Mouse (Mus musculus) MEL (cell line): ENCODE data around the gene Mafb. TPM values are rescaled to one million over a fixed set of nuclear protein-coding genes. Genes with fewer than 3 reads are reported as not detected.

Experiments
- DNase-seq: peaks from one replicate; pipeline ENCODE4 v3.0.0; 2011; ENCODE audit warnings: low read depth, low spot score
- H3K27ac ChIP-seq: 2 replicates; pipeline ENCODE4 v1.5.1; 2012; ENCODE audit warnings: low read depth, mild to moderate bottlenecking, control low read depth, low read length, moderate library complexity; ENCODE audit not compliant: control insufficient read depth
- H3K27me3 ChIP-seq, 2 experiments: fragments of 150-350 bp in 1 of 2; sonication (generic) in 1 of 2; 2 replicates each; pipeline ENCODE4 v1.6.1; 2012; ENCODE audit warnings: low read length in 2 of 2, mild to moderate bottlenecking in 2 of 2, improper control_type of control experiment in 1 of 2, moderate library complexity in 1 of 2; ENCODE audit not compliant: insufficient read depth in 2 of 2, control insufficient read depth in 1 of 2
- H3K36me3 ChIP-seq, 2 experiments: 2 replicates each; pipeline ENCODE4 v1.6.1; 2012 to 2014; ENCODE audit warnings: low read length in 2 of 2, improper control_type of control experiment in 1 of 2, inconsistent platforms in 1 of 2, mild to moderate bottlenecking in 1 of 2; ENCODE audit not compliant: insufficient read depth in 2 of 2, control insufficient read depth in 1 of 2
- H3K4me1 ChIP-seq, 2 experiments: fragments of 150-350 bp in 1 of 2; sonication (generic) in 1 of 2; 2 replicates each; pipeline ENCODE4 v1.6.1; 2012; ENCODE audit warnings: low read length in 2 of 2, improper control_type of control experiment in 1 of 2, mild to moderate bottlenecking in 1 of 2; ENCODE audit not compliant: insufficient read depth in 2 of 2, control insufficient read depth in 1 of 2
- H3K4me3 ChIP-seq, 2 experiments: fragments of 150-350 bp in 1 of 2; sonication (generic) in 1 of 2; 2 replicates each; pipeline ENCODE4 v1.5.1; 2012; ENCODE audit warnings: low read depth in 2 of 2, low read length in 2 of 2, mild to moderate bottlenecking in 2 of 2, moderate library complexity in 2 of 2, control low read depth in 1 of 2, improper control_type of control experiment in 1 of 2; ENCODE audit not compliant: control insufficient read depth in 1 of 2, insufficient read depth in 1 of 2
- H3K79me2 ChIP-seq: 2 replicates; pipeline ENCODE4 v1.6.1; 2012; ENCODE audit warnings: mild to moderate bottlenecking, low read length, moderate library complexity; ENCODE audit not compliant: control insufficient read depth, poor library complexity, insufficient read depth
- H3K9ac ChIP-seq: 2 replicates; pipeline ENCODE4 v1.6.1; 2012; ENCODE audit warnings: low read depth, mild to moderate bottlenecking, control low read depth, low read length, moderate library complexity; ENCODE audit not compliant: control insufficient read depth, poor library complexity, severe bottlenecking
- H3K9me3 ChIP-seq: fragments of 150-350 bp; sonication (generic); replicated peaks from 2 replicates; pipeline ENCODE4 v1.6.1; 2012; ENCODE audit warnings: mild to moderate bottlenecking, low read length, improper control_type of control experiment, moderate library complexity; ENCODE audit not compliant: insufficient read depth
- BHLHE40 ChIP-seq: IDR thresholded peaks from 2 replicates; pipeline ENCODE4 v1.6.1; 2012; ENCODE audit warnings: low read depth, mild to moderate bottlenecking, inconsistent platforms, low read length, improper control_type of control experiment, borderline replicate concordance
- CHD2 ChIP-seq: IDR thresholded peaks from 2 replicates; pipeline ENCODE4 v1.6.1; 2011; ENCODE audit warnings: low read length, improper control_type of control experiment
- CTCF ChIP-seq, 3 experiments: IDR thresholded peaks in 2 of 3; conservative IDR thresholded peaks in 1 of 3; 2 replicates each; pipeline ENCODE4 v1.5.1; 2011 to 2012; ENCODE audit warnings: low read length in 3 of 3, low read depth in 2 of 3, mild to moderate bottlenecking in 2 of 3, improper control_type of control experiment in 1 of 3, inconsistent platforms in 1 of 3, mixed read lengths in 1 of 3, moderate library complexity in 1 of 3; ENCODE audit not compliant: control insufficient read depth in 1 of 3, insufficient read depth in 1 of 3, poor library complexity in 1 of 3, severe bottlenecking in 1 of 3
- ETS1 ChIP-seq: IDR thresholded peaks from 2 replicates; pipeline ENCODE4 v1.6.1; 2012; ENCODE audit warnings: low read depth, mild to moderate bottlenecking, inconsistent platforms, low read length, improper control_type of control experiment, moderate library complexity
- JUND ChIP-seq: IDR thresholded peaks from 2 replicates; pipeline ENCODE4 v1.6.1; 2011; ENCODE audit warnings: low read depth, mild to moderate bottlenecking, improper control_type of control experiment, low read length
- KAT2A ChIP-seq: conservative IDR thresholded peaks from 2 replicates; pipeline ENCODE4 v1.6.1; 2012; ENCODE audit warnings: low read depth, low read length, improper control_type of control experiment, inconsistent platforms
- MEF2A ChIP-seq: IDR thresholded peaks from 2 replicates; pipeline ENCODE4 v1.6.1; 2014; ENCODE audit warnings: low read depth, mild to moderate bottlenecking, inconsistent platforms, low read length, improper control_type of control experiment; ENCODE audit not compliant: poor library complexity, insufficient replicate concordance, severe bottlenecking; ENCODE audit errors: extremely low read depth
- MYB ChIP-seq: IDR thresholded peaks from 2 replicates; pipeline ENCODE4 v1.6.1; 2011; ENCODE audit warnings: mild to moderate bottlenecking, low read depth, low read length, improper control_type of control experiment
- NRF1 ChIP-seq: IDR thresholded peaks from 2 replicates; pipeline ENCODE4 v1.6.1; 2014; ENCODE audit warnings: low read depth, mild to moderate bottlenecking, inconsistent platforms, low read length, improper control_type of control experiment, moderate library complexity; ENCODE audit not compliant: poor library complexity, insufficient read depth, severe bottlenecking
- RAD21 ChIP-seq: IDR thresholded peaks from 2 replicates; pipeline ENCODE4 v1.6.1; 2011; ENCODE audit warnings: mild to moderate bottlenecking, low read depth, low read length, improper control_type of control experiment
- UBTF ChIP-seq: IDR thresholded peaks from 2 replicates; pipeline ENCODE4 v1.6.1; 2012; ENCODE audit warnings: low read depth, mild to moderate bottlenecking, inconsistent platforms, low read length, improper control_type of control experiment, moderate library complexity, borderline replicate concordance; ENCODE audit not compliant: insufficient read depth
- USF1 ChIP-seq: IDR thresholded peaks from 2 replicates; pipeline ENCODE4 v1.6.1; 2014; ENCODE audit warnings: low read depth, mild to moderate bottlenecking, inconsistent platforms, low read length, improper control_type of control experiment, moderate library complexity
- polyA plus RNA-seq, 2 experiments: library from polyadenylated mRNA; stranded (reverse) in 1 of 2; unstranded in 1 of 2; fragments of >175 nt in 1 of 2; fragments of >200 nt in 1 of 2; gene quantifications; 2 replicates each; pipeline versions ENCODE4 v1.2.1 to v1.2.4; 2012; ENCODE audit warnings: low replicate concordance in 2 of 2, low read depth in 1 of 2; ENCODE audit not compliant: insufficient read length in 2 of 2, insufficient read depth in 1 of 2, missing spikeins in 1 of 2
- total RNA-seq: library from RNA; depleted of rRNA; stranded (reverse); fragments of 300-350 nt; gene quantifications from 2 replicates; pipeline ENCODE4 v1.2.3, GENCODE M21; 2012

Mafb gene
- total and polyA plus RNA-seq, 3 experiments = not detected

DNA sequence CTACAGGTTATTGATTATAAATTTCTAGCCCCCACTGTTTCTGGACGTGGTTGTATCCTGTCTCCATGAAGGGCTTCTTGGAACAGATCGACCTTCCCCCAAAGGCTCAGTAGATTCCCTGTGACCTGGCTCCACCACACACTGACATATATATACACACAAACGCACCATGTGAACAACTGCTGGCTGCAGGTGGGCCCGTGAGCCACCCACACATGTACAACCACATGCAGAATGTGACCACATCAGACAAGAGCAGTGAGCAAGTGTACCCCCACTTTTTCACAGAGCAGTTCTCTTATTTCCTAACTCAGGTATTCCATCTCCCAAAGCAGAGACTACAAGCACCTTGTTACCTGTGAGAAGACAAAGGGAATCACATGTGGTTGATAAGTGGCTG is 39.1 kb downstream of the Mafb start:
- no peaks in the 10 kb centered on the region for H3K36me3 ChIP-seq
- no peaks in the 10 kb centered on the region for H3K79me2 ChIP-seq
- no peaks in the 10 kb centered on the region for H3K9me3 ChIP-seq
- no peaks in the 10 kb centered on the region for H3K4me1 ChIP-seq
- no peaks in the 10 kb centered on the region for H3K27me3 ChIP-seq
- no peak overlapping the region for H3K4me3 ChIP-seq
- TF ChIP-seq RAD21 = no peak
- no peak for TF ChIP-seq CHD2
- TF ChIP-seq MYB = no peak
- no peak overlapping the region for H3K27ac ChIP-seq
- H3K9ac ChIP-seq = no peak overlapping the region
- no peak for DNase-seq

DNA sequence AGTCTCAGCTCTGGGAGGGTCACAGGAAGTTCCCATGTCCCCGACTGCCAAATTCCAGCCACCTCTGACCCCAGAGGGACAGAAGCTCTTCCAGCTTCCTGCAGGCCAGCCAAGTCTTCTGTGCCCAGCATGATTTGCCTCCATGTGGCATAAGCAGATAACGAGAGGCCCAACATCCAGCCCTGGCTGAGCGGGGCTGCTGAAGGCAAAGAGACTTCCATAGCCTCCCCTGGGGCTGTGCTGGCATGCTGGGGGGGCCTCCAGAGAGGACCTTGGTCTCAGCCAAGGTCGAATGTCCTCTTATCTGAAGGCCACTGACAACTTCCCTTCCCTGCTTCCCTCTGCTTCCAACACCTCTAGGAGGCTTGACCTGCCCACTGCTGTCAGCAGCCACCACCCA is 39.7 kb downstream of the Mafb start:
- DNase-seq = no peak
- H3K79me2 ChIP-seq = no peaks in the 10 kb centered on the region
- no peak overlapping the region for H3K4me3 ChIP-seq
- no peaks in the 10 kb centered on the region for H3K4me1 ChIP-seq
- no peaks in the 10 kb centered on the region for H3K36me3 ChIP-seq
- no peaks in the 10 kb centered on the region for H3K27me3 ChIP-seq
- no peak overlapping the region for H3K9ac ChIP-seq
- no peaks in the 10 kb centered on the region for H3K9me3 ChIP-seq
- H3K27ac ChIP-seq = no peak overlapping the region
- TF ChIP-seq USF1 = no peak
- no peak for TF ChIP-seq UBTF
- no peak for TF ChIP-seq NRF1
- no peak for TF ChIP-seq MEF2A

DNA sequence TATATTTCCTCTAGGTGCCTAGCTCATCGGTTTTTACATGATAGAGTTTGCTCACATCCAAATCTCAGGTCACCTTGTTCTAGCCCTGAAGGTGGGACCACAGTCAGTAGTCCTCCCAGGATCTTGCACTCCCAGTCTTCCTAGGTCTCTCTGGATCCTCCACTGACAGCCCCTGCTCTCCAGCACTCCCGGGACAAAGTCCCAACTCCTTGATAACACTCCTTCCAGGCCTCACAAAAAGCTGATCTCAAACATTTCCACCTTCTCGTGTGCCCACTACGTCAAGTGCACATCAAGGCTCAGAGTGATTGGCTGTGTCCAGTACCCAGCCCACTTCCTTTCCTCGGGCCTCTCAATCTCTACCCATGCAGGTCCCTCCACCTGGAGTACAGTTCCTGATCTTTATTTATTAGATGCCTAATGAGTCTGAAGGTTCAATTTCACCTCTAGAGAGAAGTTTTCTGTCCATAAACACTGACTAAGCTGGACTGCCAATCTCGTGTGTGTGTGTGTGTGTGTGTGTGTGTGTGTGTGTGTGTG is 41.7 kb downstream of the Mafb start:
- no peaks in the 10 kb centered on the region for H3K9me3 ChIP-seq
- no peak overlapping the region for H3K27ac ChIP-seq
- H3K27me3 ChIP-seq = no peaks in the 10 kb centered on the region
- H3K4me1 ChIP-seq = no peaks in the 10 kb centered on the region
- H3K36me3 ChIP-seq = no peaks in the 10 kb centered on the region
- no peak overlapping the region for H3K4me3 ChIP-seq
- DNase-seq = no peak
- no peak overlapping the region for H3K9ac ChIP-seq
- TF ChIP-seq UBTF = no peak
- H3K79me2 ChIP-seq = no peaks in the 10 kb centered on the region

DNA sequence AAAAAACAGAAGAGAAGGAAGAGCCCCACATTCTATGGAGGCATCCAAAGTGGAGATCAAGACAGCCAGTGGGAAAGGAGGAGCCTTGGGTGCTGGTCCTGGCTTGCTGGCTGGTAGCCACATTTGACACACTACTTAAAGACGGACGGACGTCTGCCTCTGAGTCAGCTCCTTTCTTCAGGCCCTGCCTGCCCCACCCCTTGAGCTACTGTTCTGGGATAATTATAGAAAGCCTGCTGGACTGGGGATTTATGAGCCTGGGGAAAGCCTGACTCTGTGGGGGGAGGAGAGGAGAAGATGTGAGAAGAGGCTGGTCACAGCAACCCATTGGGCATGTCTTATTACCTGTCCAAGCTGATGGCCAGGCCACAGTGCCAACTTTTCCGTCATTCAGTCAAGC is 45.0 kb downstream of the Mafb start:
- TF ChIP-seq BHLHE40 (no peak), ETS1 (no peak), KAT2A (no peak), CTCF (IDR thresholded peaks at IDR 0.05 in 2 of 3, conservative IDR thresholded peaks at IDR 0.05 in 1 of 3; ENCODE audit: control insufficient read depth in 1 of 3, insufficient read depth in 1 of 3, low read depth in 2 of 3, low read length in 3 of 3, poor library complexity in 1 of 3, severe bottlenecking in 1 of 3) (no peak), JUND (no peak)
- Histone ChIP-seq H3K9me3 (no peaks in the 10 kb centered on the region), H3K27me3 (no peaks in the 10 kb centered on the region), H3K9ac (no peak overlapping the region), H3K4me1 (no peaks in the 10 kb centered on the region), H3K79me2 (no peaks in the 10 kb centered on the region), H3K27ac (no peak overlapping the region), H3K4me3 (no peak overlapping the region), H3K36me3 (no peaks in the 10 kb centered on the region)
- DNase-seq = no peak
